Mouse (Mus musculus): ENCODE measurements at regions not wholly inside any gene's neighbourhood (a gene's known extent, or its start where the extent isn't known, plus 50 kb on each side); places are given as distances from the start of the nearest gene placed in this dataset.
A peak's percentile ranks its signal among the peaks of the same experiment; 100 is the strongest.

DNA sequence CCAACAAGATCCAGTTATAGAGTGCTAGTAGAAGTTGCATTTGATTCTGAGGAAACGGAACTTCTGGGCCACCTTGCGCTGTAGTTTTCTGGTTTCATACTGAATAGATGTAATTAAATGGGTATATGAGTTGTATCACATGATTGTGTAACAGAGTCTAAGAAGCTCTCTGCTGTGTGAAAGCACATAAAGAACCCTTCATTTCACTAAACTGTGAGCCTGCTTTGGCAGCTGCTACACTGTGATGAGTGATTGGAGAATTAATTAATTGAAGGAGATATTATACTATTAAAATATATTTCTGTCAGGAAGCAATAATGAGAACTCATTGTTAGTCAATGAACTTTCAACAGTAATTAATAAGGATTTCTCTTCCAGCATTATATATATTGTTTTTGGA, 369.8 kb upstream of the Fbxo33 start:
- DNase-seq, result no peak

- DNase-seq, result no peak
Measured at GRCm38 (mm10) chr12:59582587-59582986, 363.1 kb upstream of the Fbxo33 start.

GRCm38 (mm10) chr12:59579694-59580093, 360.2 kb upstream of the Fbxo33 start:
- DNase-seq, result no peak

DNA sequence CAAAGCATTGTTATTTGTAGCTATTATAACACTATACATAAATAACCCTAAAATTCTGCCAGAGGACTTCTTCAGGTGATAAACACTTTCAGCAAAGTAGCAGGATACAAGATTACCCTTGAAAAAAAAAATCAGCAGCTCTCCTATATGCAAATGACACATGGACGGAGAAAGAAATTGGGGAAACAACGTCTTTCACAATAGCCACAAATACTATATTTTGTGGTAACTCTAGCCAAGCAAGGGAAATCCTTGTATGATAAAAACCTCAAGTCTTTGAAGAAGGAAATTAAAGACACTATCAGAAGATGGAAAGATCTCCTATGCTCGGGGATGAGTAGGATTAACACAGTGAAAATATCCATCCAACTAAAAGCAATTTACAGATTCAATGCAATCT, 344.4 kb upstream of the Fbxo33 start:
- DNase-seq, result no peak

GRCm38 (mm10) chr12:59539788-59540187, 320.3 kb upstream of the Fbxo33 start:
- no peak for DNase-seq

- no peak for DNase-seq
Measured at GRCm38 (mm10) chr12:59530521-59530920, 311.0 kb upstream of the Fbxo33 start.

- no peak for DNase-seq
Measured at GRCm38 (mm10) chr12:59523368-59523767, 303.8 kb upstream of the Fbxo33 start.

- DNase-seq, result no peak
Measured at GRCm38 (mm10) chr12:59521946-59522345, 302.4 kb upstream of the Fbxo33 start.

DNA sequence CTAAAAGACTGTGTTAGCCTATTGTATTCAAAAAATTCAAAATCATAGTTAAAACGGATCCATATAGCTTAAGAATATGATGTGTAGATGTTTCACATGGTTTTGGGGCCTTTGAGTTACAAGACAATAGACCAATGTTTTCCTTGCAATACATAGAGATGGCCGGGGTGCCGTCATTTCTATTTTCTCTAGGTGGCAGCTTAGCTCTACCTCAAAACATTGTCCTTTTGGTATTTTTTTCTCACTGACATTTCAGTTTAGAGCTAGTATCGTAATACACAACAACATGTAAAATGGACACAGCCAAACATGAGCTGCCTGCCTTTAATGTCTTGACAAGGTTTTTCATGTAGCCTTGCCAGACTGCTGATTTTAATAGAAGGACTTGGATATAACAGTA, 290.3 kb upstream of the Fbxo33 start:
- peak in 1 of 2 experiments; percentile 4 for DNase-seq

DNA sequence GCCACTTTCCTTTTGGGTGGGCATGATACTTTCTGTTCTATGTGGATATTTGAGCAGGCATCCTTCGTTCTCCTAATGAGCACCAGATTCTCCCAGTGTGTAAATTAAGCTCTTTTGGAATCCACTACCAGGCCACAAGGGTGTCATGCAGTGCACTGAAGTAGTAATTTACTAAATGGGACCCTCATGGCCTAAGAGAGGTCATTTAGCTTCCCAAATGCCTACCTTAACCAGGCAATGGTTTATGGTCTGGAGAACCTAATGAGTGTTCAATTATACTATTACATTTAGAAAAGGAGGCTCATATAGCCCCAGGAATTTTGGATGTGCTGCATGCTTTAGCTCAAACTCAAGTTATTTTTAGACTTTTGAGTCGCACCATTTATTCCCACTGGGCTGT, 289.6 kb upstream of the Fbxo33 start:
- DNase-seq, result no peak

DNA sequence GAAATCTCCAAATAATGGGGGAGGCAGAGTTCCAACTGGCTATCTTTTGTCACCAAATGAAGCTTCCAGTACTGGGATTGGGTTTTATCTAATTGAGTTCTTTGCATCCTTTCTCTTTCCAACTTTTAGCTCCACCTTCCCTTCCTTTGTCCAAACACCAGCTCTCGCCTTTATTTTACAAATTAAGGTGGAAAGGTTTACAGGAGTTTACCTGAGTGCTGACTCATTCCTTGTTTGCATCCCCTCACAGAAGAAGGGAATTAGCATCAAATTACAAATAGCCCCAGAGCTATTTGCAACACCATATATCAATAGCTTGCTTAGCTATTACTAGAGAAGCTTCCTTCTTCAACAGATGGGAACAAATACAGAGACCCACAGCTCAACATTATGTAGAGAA, 287.9 kb upstream of the Fbxo33 start:
- no peak for DNase-seq

DNA sequence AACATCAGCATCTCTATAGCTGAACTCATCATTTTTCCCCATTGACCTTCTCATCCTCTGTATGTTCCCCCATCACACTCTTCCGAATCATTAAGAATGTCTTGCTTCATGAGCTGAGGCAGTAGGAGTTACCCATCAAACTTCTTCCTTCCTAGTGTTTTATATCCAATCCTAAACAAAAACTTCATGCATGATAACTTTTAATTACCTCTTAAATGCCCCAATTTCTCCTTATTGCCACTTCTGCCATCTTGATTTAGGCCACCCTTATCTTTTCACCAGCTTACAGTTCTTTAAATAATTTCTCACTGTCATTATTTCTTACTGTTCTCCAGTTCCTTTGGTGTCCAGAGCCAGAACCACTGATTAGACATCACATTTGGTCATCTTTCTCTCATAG, 277.9 kb upstream of the Fbxo33 start:
- DNase-seq, result no peak

DNA sequence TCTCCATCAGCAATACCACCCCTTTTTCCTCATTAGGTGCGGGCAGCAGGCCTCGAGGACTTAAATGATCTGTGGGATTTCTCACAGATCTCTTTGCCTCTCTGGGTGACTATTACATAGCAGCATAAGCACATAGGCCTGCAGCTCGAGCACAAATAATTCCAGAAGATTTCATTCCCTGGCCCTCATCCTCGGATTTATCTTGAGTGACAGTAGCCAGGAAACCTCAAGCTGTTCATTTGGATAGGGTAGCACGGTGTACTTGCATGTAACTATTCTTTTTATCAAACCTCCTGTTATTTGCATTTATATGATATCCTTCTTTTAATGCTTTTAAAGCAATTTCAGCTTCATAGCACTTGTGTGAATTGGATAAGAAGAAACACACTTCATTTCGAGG, 268.5 kb upstream of the Fbxo33 start:
- peak; percentile 3 to 13 for DNase-seq

DNA sequence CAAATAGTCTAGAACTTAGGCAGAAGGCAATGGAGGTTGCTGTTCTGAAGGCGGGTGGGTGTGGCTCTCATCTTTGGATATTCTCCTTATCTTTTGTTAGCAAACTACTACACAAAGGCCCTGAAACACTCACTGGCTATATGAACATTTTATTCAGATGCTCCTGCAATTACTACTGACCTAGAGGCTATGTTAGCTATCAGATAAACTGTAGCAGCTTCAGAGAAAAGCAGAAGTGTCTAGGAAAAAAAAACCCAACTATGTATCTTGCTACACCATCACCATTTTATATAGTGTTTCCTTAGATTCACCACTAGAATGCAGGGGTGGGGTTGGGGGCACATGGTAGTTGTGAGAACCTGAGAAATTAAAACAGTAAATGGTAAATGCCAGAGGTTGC, 268.0 kb upstream of the Fbxo33 start:
- no peak for DNase-seq

DNA sequence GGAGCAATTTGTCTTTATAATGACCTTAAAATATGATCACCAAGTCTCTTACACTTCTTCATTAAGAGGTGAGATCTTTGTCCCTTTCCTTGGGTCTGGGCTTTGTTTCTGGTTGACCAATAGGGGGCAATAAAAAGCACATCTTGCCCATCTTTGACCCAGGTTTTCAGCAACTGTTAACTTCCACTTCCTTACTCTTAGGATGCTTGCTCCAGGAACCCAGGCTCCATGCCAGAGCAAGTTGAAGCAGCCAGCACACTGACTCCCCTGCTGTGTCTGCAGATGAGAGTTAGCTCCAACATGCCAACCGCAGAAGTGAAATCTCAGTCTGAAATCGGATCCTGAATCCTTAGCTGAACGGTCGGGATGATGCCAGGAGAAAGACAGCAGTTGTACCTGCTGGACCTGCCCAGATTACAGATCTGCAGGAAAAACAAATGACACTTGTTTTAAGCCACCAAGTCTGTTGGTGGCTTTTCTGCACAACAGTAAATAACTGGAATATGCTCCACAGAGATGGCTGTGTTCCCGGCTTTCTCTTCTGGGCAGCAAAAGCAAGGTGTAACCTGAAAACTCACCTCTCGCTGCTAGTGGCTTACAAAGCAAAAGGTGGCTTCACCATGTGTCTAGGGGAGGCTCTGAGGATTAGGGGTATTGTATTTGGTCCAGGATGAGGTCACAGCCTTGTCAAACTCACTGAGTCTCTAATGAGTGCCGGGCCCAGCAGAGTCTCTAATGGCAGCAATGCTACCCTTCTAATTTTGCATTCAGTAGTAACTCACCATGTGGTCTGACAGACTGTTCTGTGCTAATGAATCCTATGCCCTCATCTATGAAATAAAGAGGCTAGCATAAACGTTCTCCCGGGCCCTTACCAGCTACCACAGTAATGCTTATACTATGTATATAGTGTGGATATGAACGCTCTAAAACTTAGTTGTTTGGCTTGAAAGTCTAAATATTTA, 241.8 kb upstream of the Fbxo33 start:
- peak; percentile 81 to 88 for DNase-seq

- peak; percentile 17 to 25 for DNase-seq
Measured at GRCm38 (mm10) chr12:59456175-59456851, 236.8 kb upstream of the Fbxo33 start.

DNA sequence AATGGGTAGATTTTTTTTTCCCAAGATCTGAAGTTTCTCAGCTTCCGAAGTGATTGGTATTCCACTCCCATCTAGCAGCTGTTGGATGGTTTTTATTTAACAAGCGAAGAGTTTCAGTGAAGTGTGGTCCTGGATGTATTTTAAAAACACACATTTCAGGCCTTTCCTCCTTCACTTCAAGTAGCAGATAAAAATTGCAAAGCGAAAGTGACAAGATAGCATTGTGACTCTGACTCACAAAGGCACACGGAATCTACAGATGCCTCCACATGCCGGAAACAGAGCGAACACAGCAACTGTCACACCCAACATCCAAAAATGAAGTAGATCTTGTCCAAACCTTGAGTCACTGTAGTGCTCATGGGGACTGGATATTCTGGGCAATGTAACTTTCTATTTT, 195.5 kb upstream of the Fbxo33 start:
- DNase-seq, result no peak

DNA sequence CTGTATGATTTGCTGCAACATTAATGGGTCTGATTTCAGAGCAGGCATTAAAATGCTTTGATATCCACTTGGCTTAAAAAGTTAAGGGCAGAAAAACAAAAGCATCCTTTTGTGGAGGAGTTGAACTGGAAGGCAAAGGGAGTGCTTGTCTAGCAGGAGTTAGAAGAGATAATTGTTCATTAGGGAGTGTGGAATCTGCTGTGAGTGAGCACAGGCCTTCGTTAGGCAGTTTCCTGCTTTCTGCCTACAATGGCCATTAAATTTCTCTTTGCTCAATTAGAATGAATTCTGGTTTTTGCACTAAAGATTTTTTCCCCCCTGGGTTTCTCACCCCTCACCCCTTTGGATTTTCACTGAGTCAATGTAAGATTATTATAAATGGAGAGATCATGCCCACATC, 192.0 kb upstream of the Fbxo33 start:
- DNase-seq, result no peak

- no peak for DNase-seq
Measured at GRCm38 (mm10) chr12:59391103-59391502, 171.6 kb upstream of the Fbxo33 start.

- DNase-seq, result peak; percentile 74 to 84
Measured at GRCm38 (mm10) chr12:59382812-59383211, 163.3 kb upstream of the Fbxo33 start.

DNA sequence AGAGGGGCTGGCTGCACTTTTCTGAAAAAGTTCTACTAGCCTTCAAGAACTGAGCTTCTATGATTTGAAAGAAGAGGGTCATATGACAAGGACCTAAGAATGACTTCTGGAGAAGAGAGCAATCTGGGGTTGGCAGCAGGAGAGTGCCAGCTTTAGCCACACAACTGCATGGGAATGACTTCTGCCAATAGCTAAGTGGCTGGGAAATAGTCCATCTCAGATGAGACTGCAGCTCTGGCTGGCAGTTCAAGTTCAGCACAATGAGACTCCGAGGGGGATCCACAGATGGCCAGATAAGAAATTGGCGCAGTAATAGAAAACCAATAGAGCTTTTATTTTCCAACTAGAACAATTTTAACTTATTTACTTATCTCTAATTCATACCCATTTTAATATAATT, 122.1 kb upstream of the Fbxo33 start:
- peak; percentile 20 to 52 for DNase-seq

GRCm38 (mm10) chr12:59330753-59331152, 111.2 kb upstream of the Fbxo33 start:
- DNase-seq, result peak; percentile 30

DNA sequence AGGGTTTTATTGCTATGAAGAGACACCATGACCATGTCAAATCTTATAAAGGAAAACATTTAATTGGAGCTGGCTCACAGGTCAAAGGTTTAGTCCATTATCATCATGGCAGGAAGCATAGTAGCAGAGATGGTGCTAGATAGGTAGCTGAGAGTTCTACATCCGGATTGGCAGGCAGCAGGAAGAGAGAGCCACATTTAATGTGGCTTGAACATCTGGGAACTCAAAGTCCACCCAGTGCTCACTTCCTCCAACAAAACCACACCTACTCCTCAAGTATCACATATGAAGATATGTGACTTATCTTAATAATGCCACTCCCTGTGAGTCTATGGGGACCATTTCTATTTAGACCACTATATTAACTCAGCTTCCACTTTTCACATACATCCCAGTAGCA, 93.2 kb upstream of the Fbxo33 start:
- no peak for DNase-seq

DNA sequence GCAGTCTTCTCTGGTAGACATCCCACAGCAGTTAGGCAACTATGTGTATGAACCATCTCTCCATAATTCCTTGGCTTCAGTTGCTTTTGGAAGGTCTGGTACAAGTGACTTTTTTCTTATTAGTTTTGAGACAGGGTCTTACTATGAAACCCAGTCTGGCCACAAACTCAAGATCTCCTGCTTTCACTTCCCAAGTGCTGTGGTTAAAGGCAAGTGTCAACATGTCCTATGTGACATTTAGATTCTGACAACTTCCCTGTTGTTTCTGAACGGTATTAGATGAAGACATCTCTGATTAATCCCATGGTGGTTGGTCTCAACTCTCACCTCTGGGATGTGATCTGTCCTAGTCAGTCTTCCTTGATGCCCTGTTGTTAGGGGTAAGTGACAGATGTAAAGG, 88.4 kb upstream of the Fbxo33 start:
- DNase-seq, result no peak

All from cerebellum, postnatal 14 days (tissue).